Mouse (Mus musculus): ENCODE measurements around the gene Dpysl5. TPM values are rescaled to one million over a fixed set of nuclear protein-coding genes. Genes with fewer than 3 reads are reported as not detected.
A peak's percentile ranks its signal among the peaks of the same experiment; 100 is the strongest.

Gene Dpysl5
- total RNA-seq, 2 experiments from 2014 or later = not detected

DNA sequence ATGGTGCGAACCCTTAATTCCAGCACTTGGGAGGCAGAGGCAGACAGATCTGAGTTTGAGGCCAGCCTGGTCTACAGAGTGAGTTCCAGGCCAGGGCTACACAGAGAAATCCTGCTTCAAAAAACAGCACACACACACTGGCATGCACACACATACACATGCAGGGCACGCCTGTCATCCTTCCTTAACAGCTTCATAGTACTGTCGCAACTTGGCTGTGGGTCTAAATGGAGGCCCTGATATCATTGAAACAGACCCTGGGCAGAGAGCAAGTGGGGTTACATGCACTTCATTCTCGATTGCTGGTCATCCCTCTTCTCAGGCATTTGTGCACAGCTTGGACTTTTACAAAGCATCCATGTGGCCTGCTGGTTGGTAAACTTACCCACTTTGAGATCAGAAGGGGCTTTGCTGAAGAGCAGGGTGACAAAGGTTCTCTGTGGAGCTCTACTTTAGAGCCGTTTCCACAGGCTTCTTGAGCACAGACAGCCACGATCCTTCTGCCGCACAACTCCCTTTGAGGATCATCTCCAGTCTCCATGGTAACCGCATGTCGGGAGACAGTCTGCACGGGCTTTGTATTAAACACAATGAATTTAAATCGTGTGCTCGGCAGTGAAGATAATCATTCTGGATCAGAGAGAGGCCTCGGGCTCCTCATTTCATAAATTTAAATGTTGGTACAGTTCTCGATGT lies 51.6 kb downstream of the Dpysl5 start:
- no peak for ATAC-seq (replicated peaks; ENCODE audit: poor library complexity)

GRCm38 (mm10) chr5:30763511-30763830 lies 52.1 kb downstream of the Dpysl5 start:
- no peak for ATAC-seq (replicated peaks; ENCODE audit: poor library complexity)

GRCm38 (mm10) chr5:30765596-30766370 lies 54.4 kb downstream of the Dpysl5 start:
- ATAC-seq (replicated peaks; ENCODE audit: poor library complexity) = no peak

- no peak for ATAC-seq (replicated peaks; ENCODE audit: poor library complexity)
These were observed 56.7 kb downstream of the Dpysl5 start for GRCm38 (mm10) chr5:30768082-30768481.

GRCm38 (mm10) chr5:30768598-30768997 lies 57.2 kb downstream of the Dpysl5 start:
- no peak for ATAC-seq (replicated peaks; ENCODE audit: poor library complexity)

DNA sequence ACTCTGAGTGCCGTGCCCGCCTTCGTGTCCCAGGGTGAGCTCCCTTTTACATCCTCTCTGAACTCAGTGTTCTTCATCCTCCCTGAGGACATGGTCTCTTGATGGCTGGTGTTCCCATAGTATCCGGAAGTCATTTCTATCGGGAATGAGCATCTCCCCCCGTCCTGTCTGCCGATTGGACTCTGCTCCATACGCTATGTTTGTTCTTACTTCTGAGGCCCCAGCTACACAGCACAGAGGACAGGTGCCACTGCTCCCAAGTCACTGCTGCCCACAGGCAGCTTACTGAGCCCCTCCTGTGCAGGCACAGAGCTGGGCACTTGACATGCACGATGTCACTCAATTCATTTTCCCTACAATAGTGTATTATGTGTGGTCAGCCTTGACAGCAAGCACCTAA lies 57.7 kb downstream of the Dpysl5 start:
- no peak for ATAC-seq (replicated peaks; ENCODE audit: poor library complexity)

DNA sequence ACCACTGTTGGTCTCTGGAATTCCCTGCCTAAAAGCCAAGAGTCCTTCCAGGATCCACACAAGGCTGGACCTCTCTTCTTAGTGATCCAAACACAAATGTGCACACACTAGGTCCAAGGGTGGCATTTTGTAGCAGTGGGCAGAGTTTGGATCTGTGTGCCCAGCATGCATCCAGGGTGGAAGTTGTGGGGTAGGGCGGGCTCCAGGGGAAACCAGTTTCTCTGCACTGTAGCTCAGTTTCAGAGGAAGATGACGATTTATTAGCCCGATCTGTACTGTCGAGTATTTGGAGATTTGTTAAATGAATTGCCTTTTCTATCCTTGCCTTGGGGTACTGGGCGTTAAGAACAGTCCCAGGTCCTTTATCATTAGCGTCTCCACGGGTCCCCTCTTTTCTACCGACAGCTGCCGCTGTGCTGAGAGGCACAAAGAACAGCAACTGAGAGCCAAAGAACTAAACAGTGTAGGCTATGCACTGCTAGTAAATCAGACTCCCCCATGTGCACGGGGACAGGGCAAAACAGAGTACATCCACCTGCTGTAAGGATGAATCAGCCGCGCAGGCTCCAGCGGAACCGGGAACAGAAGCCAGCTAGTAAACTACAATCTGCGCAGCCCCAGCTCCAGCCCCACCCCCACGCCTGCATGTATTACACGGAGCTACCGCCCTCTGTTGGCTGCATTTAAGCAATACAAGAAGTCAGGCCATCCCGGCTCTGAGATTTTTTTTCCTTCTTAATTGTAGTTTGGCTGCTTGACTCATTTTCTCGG lies 63.4 kb downstream of the Dpysl5 start:
- peak; percentile 90 for ATAC-seq (replicated peaks; ENCODE audit: poor library complexity)

- ATAC-seq (replicated peaks; ENCODE audit: poor library complexity) = no peak
These were observed 69.3 kb downstream of the Dpysl5 start for GRCm38 (mm10) chr5:30780699-30781098.

DNA sequence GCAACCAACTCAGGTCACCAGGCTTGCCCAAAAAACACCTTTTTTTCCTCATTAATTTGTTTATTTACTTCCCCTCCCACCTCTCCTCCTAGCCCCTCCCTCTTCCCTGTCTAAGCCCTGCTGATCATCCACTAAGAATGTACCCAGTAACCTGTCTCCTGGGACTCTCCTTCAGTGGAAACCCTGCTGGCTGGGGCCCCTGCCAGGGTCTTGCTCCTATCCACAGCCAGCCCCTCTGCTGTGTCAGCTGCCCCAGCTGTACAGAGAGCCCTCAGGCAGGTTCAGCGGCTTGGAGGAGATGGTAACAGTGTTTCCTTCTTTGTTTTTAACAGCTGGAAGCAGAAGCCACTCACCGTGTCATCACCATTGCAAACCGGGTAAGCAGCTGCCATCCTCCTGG lies 69.8 kb downstream of the Dpysl5 start:
- ATAC-seq (replicated peaks; ENCODE audit: poor library complexity) = no peak

DNA sequence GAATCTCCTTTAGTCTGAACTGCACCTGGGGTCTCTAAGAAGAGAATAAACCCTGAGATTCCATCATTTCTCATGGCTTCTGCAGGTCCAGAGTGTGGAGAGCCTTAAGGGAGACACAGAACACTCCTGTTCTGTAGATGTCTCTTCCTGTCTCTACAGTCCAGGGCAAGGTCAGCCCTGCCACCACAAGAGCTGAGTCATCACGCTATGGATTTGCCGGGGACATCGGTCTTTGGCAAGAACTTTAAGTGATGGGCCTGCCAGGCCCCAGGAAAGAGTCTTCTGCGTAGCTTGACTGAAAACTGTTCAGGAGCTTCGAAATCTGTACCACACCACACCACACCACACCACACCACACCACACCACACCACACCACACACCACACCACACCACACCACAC lies 76.0 kb downstream of the Dpysl5 start:
- no peak for ATAC-seq (replicated peaks; ENCODE audit: poor library complexity)

DNA sequence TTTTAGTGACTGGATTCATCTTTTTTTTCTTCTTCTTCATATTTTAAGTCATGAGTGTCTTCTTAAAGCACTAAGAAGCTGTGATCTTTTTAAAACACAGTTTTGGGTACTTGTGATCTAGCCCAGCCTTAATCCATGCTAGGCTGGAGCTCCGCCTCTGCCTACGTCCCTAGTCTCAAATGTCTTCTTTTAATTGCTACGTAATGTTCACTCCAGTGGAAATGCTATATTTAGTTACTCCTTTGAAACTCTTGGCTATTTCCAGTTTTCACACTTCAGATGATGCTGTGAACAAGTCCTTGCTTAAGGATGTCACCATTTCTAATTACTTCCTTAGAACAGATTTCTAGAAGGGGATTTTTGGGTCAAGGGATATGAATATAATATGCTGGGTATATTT lies 78.7 kb downstream of the Dpysl5 start:
- ATAC-seq (replicated peaks; ENCODE audit: poor library complexity) = no peak

DNA sequence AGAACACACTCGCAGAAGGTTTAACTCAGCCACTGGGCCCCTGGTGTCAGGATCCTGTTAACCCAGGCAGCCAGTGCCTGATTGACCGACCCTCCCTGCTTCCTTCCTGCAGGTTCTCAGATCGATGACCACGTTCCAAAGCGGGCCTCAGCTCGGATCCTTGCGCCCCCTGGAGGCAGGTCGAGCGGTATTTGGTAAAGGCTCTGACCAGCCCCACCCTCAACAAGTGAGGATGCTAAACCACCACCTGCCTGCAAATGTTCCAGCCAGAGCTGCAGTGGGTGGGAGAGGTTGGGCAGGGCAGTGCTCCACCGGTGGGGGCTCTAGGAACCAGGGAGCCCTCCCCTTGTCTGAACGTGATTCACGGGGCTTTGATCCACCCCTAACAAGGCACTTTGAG lies 84.8 kb downstream of the Dpysl5 start:
- ATAC-seq (replicated peaks; ENCODE audit: poor library complexity) = peak; percentile 69

DNA sequence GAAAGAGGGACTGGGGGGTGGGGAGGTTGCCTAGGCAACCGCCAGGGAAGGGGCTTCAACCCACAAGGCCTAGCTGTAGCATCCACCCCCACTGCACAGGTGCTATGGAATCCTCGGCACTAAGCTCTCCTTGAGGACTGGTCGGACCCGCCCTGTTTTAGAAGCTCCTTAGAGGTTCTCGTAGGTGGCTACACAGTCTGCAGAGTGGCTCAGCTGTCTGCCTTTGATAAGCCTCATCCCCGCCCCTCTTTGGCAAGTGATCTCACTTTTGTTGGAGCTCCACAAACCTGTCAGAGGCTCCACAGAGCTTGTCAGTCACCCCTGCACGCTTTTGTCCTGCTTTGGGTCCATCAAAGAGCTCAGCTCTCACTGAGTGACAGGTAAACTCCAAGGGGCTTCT lies 86.1 kb downstream of the Dpysl5 start:
- ATAC-seq (replicated peaks; ENCODE audit: poor library complexity) = peak; percentile 94

DNA sequence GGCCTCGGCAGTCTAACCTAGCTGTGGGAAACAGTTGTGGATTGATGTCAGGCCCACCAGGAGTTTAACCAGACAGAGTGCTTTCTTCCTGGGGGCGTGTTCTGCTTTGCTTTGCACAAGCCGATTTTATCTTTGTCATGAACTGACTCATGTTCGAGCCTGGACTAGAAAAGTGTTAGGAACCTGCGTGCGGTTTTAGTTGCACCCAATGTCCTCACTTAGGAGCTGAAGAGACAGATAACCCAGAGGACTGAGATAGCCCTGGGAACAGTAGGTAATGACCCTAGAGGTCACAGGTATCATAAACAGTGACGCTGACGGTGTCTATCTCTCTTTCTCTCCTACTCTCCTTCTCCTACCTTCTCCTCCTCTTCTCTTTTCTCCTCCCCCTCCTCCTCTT lies 86.6 kb downstream of the Dpysl5 start:
- no peak for ATAC-seq (replicated peaks; ENCODE audit: poor library complexity)

GRCm38 (mm10) chr5:30798965-30799364 lies 87.6 kb downstream of the Dpysl5 start:
- ATAC-seq (replicated peaks; ENCODE audit: poor library complexity) = no peak

DNA sequence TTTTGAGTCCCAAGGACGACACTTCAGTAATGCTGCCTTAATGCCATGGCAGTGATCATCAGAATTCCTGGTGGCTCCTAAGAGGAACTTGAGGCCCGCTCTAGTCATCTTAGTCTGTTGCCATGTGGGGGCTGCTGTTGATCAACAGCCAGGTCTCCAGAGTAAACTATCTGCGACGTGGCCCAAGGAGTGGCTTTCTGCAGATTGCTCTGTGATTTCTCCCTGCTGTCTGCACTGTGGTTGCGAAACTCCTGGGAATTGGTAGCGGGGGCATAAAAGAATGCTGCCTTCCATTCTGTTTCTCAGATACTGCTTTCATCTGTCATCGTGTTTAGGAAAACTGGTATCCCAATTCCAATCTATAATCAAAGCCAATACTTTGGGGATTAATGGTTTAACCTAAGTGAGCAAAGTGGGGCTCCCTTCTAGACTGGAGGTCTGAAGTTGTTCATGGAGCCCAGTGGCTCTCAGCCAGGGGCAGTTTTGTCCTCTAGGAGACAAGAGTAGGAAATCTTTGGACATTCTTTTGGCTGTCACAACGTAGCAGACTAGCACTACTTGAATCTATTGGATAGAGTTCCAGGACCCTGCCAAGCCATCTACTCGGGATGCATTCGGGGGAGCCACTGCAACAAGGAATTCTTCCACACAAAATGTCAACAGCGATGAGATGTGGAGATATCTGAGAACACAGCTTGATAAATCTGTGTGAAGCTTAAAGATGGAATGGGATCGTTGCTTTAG lies 91.5 kb downstream of the Dpysl5 start:
- no peak for ATAC-seq (replicated peaks; ENCODE audit: poor library complexity)

GRCm38 (mm10) chr5:30806106-30806505 lies 94.7 kb downstream of the Dpysl5 start:
- ATAC-seq (replicated peaks; ENCODE audit: poor library complexity) = peak; percentile 92

DNA sequence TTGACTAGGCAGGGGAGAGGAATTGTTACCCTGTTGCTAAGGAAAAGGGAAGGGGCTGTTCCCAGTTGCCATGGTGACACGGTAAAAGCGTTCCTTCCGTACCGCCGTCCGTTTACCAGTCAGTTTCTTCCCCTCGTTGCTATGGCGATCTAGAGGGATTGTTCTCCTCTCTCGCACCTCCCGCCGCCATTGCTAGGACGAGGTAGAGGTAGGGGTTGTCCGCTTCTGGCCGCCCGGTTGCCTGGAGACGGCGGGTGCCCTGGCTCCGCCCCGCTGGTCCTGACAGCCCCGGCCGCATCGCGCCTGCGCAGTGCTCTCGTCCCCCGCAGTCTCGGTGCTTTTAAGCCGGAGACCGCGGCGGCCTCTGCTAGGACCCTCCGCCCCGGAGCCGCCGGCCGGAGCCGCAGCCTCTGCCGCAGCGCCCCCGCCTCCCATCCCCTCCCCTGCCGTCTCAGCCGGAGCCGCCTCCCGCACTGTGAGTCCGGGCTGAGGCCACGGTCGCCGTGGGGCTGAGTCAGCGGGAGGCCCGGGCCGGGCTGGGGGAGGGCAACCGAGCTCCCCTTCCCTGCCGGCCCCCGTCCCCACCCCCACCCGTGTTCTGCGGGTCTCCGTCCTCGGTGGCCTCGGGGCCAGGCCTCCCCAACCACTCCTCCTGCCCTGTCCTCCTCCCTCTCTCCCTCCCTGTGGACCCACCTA lies 103.2 kb downstream of the Dpysl5 start, which contains the start of gene Mapre3:
TSS of gene Mapre3 (plus strand) at position 218 of the 696 bp plus-strand sequence.
- peak; percentile 69 for ATAC-seq (replicated peaks; ENCODE audit: poor library complexity)

DNA sequence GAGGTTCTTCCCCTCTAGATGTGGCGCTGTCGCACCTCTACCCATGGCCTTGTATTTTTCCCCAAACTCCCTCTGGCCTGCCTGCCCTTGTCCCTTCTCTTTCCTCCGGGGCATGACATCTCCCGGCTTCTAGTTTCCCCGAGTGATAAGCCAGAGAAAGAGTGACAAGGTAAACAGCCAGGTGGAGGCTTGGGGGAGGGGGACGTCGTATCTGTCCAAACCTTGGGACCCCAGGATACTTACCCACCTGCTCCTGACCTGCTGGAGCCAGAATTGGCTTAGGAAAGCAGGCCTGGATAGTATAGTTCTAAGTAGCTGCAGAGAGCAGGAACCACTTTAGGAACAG lies 103.7 kb downstream of the Dpysl5 start:
- no peak for ATAC-seq (replicated peaks; ENCODE audit: poor library complexity)

DNA sequence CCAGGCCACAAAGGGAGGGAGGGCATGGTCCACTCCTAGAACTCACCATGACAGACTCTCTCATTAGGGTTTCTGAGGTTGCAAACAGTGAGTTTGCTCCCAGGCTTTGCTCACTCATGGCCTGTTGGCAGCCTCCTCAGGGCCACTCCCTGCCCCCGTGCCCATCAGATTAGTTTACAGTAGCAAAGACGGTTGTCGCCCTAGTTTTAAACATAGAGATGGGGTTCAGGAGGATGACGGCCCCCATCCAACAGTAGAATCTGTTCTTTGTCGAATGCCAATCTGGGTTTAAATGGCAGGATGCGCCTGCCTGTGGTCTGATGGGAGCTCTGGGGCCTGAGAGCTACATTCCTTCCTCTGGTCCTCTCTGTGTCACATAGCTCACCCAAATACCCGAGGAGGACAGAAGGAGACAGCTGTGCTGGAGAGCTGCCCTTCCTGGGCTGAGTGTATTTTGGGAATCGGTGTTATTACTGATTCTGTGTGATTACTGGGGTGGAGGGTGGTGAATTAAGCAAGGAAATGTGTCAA lies 105.0 kb downstream of the Dpysl5 start:
- peak; percentile 61 for ATAC-seq (replicated peaks; ENCODE audit: poor library complexity)
